Mouse (Mus musculus) stomach, postnatal 0 days (tissue): Measurements from ENCODE around the gene Ruvbl2. TPM values are rescaled to one million over a fixed set of nuclear protein-coding genes. Genes with fewer than 3 reads are reported as not detected.

ENCODE experiments used
- ATAC-seq: fragments of 200-750 bp; cut with Nextera tagmentation; 2 replicates; pipeline ENCODE4 v1.8.0; 2017; ENCODE audit not compliant: low FRiP score, low TSS enrichment
- DNase-seq: peaks from one replicate; pipeline ENCODE4 v3.0.0-alpha.2; 2016; ENCODE audit warnings: low spot score
- H3K27ac ChIP-seq: fragments of 300-500 bp; sonication (generic); replicated peaks from 2 replicates; pipeline ENCODE4 v1.5.1; 2014; ENCODE audit warnings: mild to moderate bottlenecking, control low read depth
- H3K27me3 ChIP-seq: fragments of 300-500 bp; sonication (generic); 2 replicates; pipeline ENCODE4 v1.6.1; 2014; ENCODE audit warnings: low read length; ENCODE audit not compliant: control insufficient read depth, insufficient read depth
- H3K36me3 ChIP-seq: fragments of 300-500 bp; sonication (generic); 2 replicates; pipeline ENCODE4 v1.6.1; 2014; ENCODE audit warnings: low read length, mixed read lengths; ENCODE audit not compliant: control insufficient read depth, insufficient read depth
- H3K4me1 ChIP-seq: fragments of 300-500 bp; sonication (generic); replicated peaks from 2 replicates; pipeline ENCODE4 v1.6.1; 2014; ENCODE audit warnings: antibody characterized with exemption; ENCODE audit not compliant: control insufficient read depth, insufficient read depth
- H3K4me2 ChIP-seq: fragments of 300-500 bp; sonication (generic); replicated peaks from 2 replicates; pipeline ENCODE4 v1.6.1; 2014; ENCODE audit warnings: low read depth, mild to moderate bottlenecking, control low read depth, moderate library complexity
- H3K4me3 ChIP-seq: fragments of 300-500 bp; sonication (generic); 2 replicates; pipeline ENCODE4 v1.5.1; 2014; ENCODE audit warnings: low read depth, low read length, control low read depth
- H3K9ac ChIP-seq: fragments of 300-500 bp; sonication (generic); 2 replicates; pipeline ENCODE4 v1.6.1; 2014; ENCODE audit warnings: mild to moderate bottlenecking, low read length, control low read depth, mixed read lengths
- H3K9me3 ChIP-seq: fragments of 300-500 bp; sonication (generic); 2 replicates; pipeline ENCODE4 v1.6.1; 2016; ENCODE audit warnings: low read length; ENCODE audit not compliant: control insufficient read depth
- CTCF ChIP-seq: IDR thresholded peaks from 2 replicates; pipeline ENCODE4 v1.5.1; 2016; ENCODE audit warnings: antibody characterized with exemption, low read depth, mild to moderate bottlenecking, moderate library complexity
- EP300 ChIP-seq: optimal IDR thresholded peaks from 2 replicates; pipeline ENCODE3; 2016; ENCODE audit warnings: antibody characterized with exemption
- WGBS: fragments of 180-500 bp; shearing (Covaris S2); extraction: QIAGEN DNeasy Blood & Tissue Kit; methylation state at CpG from one replicate; pipeline ENCODE4 v1.1.7; 2014; 5-methylcytosine and 5-hydroxymethylcytosine counted together
- polyA plus RNA-seq: library from polyadenylated mRNA; unstranded; fragments of >200 nt; fragmentation: Nextera tagmentation; extraction: Ambion mirVana; gene quantifications from 2 replicates; pipeline ENCODE4 v1.2.1, GENCODE M21; 2015

The Ruvbl2 gene
- polyA plus RNA-seq, 1 experiment from 2014 or later: 46.7 TPM

DNA sequence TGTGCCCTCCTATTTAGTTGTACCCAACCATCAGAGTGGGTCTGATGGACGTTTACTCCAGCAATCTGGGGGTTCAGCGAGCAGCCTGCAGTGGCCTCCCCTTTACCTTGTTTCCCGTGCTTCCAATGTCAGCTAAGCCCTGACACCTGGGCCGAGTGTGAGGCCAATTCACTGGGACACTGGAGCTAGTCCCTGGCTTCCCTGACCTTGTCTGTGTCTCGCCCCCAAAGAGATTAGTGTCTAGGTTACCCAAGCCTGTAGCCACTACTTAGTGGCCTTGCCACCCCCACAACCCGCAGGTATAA is 17.3 kb downstream of the Ruvbl2 start, which contains the start of gene Lhb:
Gene Lhb (plus strand): TSS at position 206 of the 305 bp plus-strand sequence.
- DNase-seq: no peak
- H3K27me3 ChIP-seq: no peaks in the 10 kb centered on the region
- H3K36me3 ChIP-seq: peaks cover 27% of the 10 kb centered on the region
- no peak within 1 kb of the TSS for H3K9ac ChIP-seq
- WGBS: 52% methylated on average over 6 of the region's 6 CpGs
- no peaks in the 10 kb centered on the region for H3K9me3 ChIP-seq
- H3K27ac ChIP-seq: no peak within 1 kb of the TSS
- no peak within 1 kb of the TSS for H3K4me2 ChIP-seq
- no peak within 1 kb of the TSS for H3K4me3 ChIP-seq
- H3K4me1 ChIP-seq: no peaks in the 10 kb centered on the region
- no peak for ATAC-seq
- TF ChIP-seq EP300 (no peak), CTCF (no peak)

GRCm38 (mm10) chr7:45419859-45420614 is 17.9 kb downstream of the Ruvbl2 start:
- WGBS: 16% methylated on average over 26 of the region's 27 CpGs
- Histone ChIP-seq H3K4me2 (no peak overlapping the region), H3K9me3 (no peaks in the 10 kb centered on the region), H3K36me3 (peaks cover 26% of the 10 kb centered on the region), H3K27me3 (no peaks in the 10 kb centered on the region), H3K4me3 (no peak overlapping the region), H3K4me1 (no peaks in the 10 kb centered on the region), H3K27ac (no peak overlapping the region), H3K9ac (no peak overlapping the region)
- TF ChIP-seq EP300: no peak
- TF ChIP-seq CTCF: no peak
- DNase-seq (peak; percentile 35), ATAC-seq (no peak)

DNA sequence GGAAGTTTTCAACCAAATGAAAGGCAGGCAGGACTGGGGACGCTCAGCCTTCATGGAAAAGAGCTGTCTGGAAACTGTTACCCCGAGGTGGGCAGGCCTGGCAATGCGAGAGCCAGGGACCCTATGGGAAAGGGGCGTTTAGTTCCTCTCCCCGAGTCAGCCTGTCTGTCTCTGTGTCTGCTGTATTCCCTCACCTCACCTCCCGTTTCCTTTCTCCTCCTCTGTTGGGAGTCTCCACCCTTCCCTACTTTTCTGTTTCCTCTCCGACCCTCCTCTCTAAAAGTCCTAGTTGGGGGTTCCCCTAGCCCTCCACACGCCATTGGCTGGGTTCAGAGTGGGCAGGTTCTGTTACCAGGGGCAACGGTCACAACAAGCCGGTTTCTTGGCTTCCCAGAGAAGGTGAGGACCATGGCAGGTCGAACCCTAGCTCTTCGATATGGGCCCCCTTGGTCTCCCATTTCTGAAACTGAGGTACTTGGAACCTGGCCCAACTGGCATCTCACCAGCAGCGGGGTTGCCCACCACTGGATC is 19.9 kb downstream of the Ruvbl2 start:
- no peak for ATAC-seq
- H3K4me3 ChIP-seq: no peak overlapping the region
- H3K27me3 ChIP-seq: no peaks in the 10 kb centered on the region
- WGBS: 7% methylated on average over 13 of the region's 13 CpGs
- no peaks in the 10 kb centered on the region for H3K9me3 ChIP-seq
- no peaks in the 10 kb centered on the region for H3K4me1 ChIP-seq
- no peak overlapping the region for H3K4me2 ChIP-seq
- TF ChIP-seq EP300: no peak
- TF ChIP-seq CTCF: no peak
- peaks cover 15% of the 10 kb centered on the region for H3K36me3 ChIP-seq
- H3K27ac ChIP-seq: no peak overlapping the region
- DNase-seq: no peak
- no peak overlapping the region for H3K9ac ChIP-seq

DNA sequence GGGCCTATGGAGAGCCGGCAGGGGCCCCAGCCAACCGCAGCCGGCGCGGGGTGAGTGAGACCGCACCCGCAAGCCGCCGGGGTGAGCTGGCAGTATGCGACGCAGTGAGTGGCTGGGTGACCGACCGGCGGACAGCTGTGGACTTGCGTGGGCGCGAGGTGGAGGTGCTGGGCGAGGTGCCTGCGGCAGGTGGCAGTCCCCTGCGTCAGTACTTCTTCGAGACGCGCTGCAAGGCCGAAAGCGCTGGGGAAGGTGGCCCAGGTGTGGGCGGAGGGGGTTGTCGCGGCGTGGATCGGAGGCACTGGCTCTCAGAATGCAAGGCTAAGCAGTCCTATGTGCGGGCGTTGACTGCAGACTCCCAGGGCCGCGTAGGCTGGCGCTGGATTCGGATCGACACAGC is 22.3 kb downstream of the Ruvbl2 start:
- Histone ChIP-seq H3K9ac (no peak overlapping the region), H3K4me2 (peak overlapping the region; percentile 29), H3K4me3 (0 out of 2 replicates have a peak overlapping the region, but pooled peaks have one; percentile 6), H3K27ac (no peak overlapping the region), H3K9me3 (no peaks in the 10 kb centered on the region), H3K27me3 (no peaks in the 10 kb centered on the region), H3K36me3 (no peaks in the 10 kb centered on the region), H3K4me1 (no peaks in the 10 kb centered on the region)
- DNase-seq: peak; percentile 56
- 26% methylated on average over 37 of the region's 37 CpGs for WGBS
- no peak for TF ChIP-seq EP300
- no peak for TF ChIP-seq CTCF
- no peak for ATAC-seq

DNA sequence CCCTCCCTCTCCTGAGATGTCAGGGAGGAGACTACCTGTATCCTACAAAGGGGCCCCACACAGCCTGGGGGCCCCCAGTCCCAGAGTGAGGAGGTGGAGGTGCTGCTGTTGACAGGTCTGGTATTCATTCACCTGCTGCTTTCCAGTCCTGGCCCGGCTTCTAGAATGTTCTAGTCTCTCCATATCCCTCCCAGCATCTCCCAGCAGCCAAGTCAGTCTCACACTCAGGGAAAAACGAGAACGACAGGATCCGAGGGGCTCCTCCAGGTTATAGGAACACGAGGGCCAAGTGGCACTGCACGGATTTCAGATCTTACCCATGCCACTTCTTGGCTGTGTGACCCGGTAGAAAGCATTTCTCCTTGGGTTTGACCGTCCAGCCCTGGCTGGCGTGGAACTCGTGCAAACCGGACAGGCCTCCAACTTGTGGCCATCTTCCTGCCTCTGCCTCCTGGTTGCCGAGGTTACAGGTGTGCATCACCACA is 23.1 kb downstream of the Ruvbl2 start:
- Histone ChIP-seq H3K4me2 (no peak overlapping the region), H3K27me3 (no peaks in the 10 kb centered on the region)
- WGBS: 57% methylated on average over 12 of the region's 12 CpGs

More for the DNA sequence above, 23.1 kb downstream of the Ruvbl2 start:
- no peak for ATAC-seq
- TF ChIP-seq EP300: no peak
- no peak for TF ChIP-seq CTCF
- no peaks in the 10 kb centered on the region for H3K4me1 ChIP-seq
- no peak overlapping the region for H3K27ac ChIP-seq
- H3K9ac ChIP-seq: no peak overlapping the region
- no peaks in the 10 kb centered on the region for H3K9me3 ChIP-seq
- no peak for DNase-seq
- no peak overlapping the region for H3K4me3 ChIP-seq
- no peaks in the 10 kb centered on the region for H3K36me3 ChIP-seq
